Mouse (Mus musculus): ENCODE data around the gene Apba3. TPM values are rescaled to one million over a fixed set of nuclear protein-coding genes. Genes with fewer than 3 reads are reported as not detected.
"Not testable (repeated sequence)": the region's sequence is repeated elsewhere in the genome, so short reads cannot be mapped to it uniquely, and the experiment has no call there.

Apba3 gene
- polyA plus RNA-seq (2016; fragmentation: Nextera tagmentation; extraction: Ambion mirVana) = 43.3 and 46.1 TPM in 2 replicates

GRCm38 (mm10) chr10:81266211-81267105 is at the start of gene Apba3, which contains the start of gene Mrpl54:
Gene Apba3, plus strand, starts transcription at chr10:81266960.
Gene Mrpl54, minus strand, starts transcription at chr10:81266934.
- Histone ChIP-seq H3K4me1 (replicated peaks) (peaks cover 19% of the 10 kb centered on the region), H3K27ac (ENCODE audit: poor library complexity, severe bottlenecking) (peak within 1 kb of the TSS; percentile 70), H3K4me2 (peak within 1 kb of the TSS; percentile 87), H3K9me3 (replicated peaks) (no peaks in the 10 kb centered on the region), H3K9ac (peak within 1 kb of the TSS; percentile 81), H3K27me3 (replicated peaks) (no peaks in the 10 kb centered on the region), H3K36me3 (peaks cover 53% of the 10 kb centered on the region), H3K4me3 (peak within 1 kb of the TSS; percentile 85)
- peak; percentile 95 for ATAC-seq (ENCODE audit: insufficient number of reproducible peaks, low FRiP score)
- under 1% methylated on average over 48 of the region's 48 CpGs for WGBS

GRCm38 (mm10) chr10:81217267-81217666 is 49.5 kb upstream of the Apba3 start:
- not testable (repeated sequence) for H3K36me3 ChIP-seq; H3K9me3 ChIP-seq (replicated peaks); H3K27ac ChIP-seq (ENCODE audit: poor library complexity, severe bottlenecking); ATAC-seq (ENCODE audit: insufficient number of reproducible peaks, low FRiP score); H3K4me1 ChIP-seq (replicated peaks); H3K9ac ChIP-seq; H3K4me3 ChIP-seq; H3K4me2 ChIP-seq
- peaks cover 24% of the 10 kb centered on the region for H3K27me3 ChIP-seq (replicated peaks)
- WGBS = 28% methylated on average over 1 of the region's 1 CpGs

- WGBS = 31% methylated on average over 7 of the region's 7 CpGs
- Histone ChIP-seq H3K9ac (no peak overlapping the region), H3K36me3 (no peaks in the 10 kb centered on the region), H3K4me2 (no peak overlapping the region), H3K9me3 (replicated peaks) (no peaks in the 10 kb centered on the region), H3K4me1 (replicated peaks) (peaks cover 5% of the 10 kb centered on the region; the same call in 1 of the 2 replicates), H3K4me3 (no peak overlapping the region), H3K27ac (ENCODE audit: poor library complexity, severe bottlenecking) (no peak overlapping the region), H3K27me3 (replicated peaks) (peaks cover 24% of the 10 kb centered on the region)
- ATAC-seq (ENCODE audit: insufficient number of reproducible peaks, low FRiP score) = peak; percentile 61; the same call in 1 of the 2 replicates
Observed at GRCm38 (mm10) chr10:81217964-81218363, 48.8 kb upstream of the Apba3 start.

DNA sequence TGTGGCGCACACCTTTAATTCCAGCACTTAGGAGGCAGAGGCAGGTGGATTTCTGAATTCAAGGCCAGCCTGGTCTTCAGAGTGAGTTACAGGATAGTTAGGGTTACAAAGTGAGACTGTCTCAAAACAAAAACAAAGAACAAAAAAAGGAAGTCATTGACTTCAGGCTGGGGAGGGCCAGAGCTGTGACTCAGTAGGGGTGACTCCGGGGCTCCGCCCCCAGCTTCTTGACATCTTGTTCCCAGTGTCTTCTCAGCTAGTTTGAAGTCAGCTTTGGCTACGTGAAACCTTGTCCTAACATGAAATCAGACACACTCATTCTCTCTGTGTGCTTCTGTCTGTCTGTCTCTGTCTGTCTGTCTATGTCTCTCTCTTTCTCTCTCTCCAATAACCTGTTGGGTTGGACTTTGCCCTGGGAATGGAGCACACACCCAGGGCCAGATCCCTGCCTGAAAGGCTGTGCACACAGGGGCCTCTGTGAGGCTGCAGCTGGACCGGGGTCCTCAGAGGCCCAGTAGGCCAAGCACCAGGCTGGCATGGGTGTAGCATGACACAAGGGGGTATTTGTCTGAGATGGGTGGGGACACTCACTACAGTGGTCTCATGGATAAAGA is 45.3 kb upstream of the Apba3 start:
- Histone ChIP-seq H3K9me3 (replicated peaks) (no peaks in the 10 kb centered on the region), H3K36me3 (no peaks in the 10 kb centered on the region), H3K4me3 (no peak overlapping the region), H3K4me2 (no peak overlapping the region), H3K9ac (no peak overlapping the region), H3K27me3 (replicated peaks) (peaks cover 19% of the 10 kb centered on the region), H3K27ac (ENCODE audit: poor library complexity, severe bottlenecking) (no peak overlapping the region), H3K4me1 (replicated peaks) (0 out of 2 replicates have a peak, but pooled peaks cover 2% of the 10 kb centered on the region)
- 79% methylated on average over 5 of the region's 5 CpGs for WGBS
- ATAC-seq (ENCODE audit: insufficient number of reproducible peaks, low FRiP score) = no peak

GRCm38 (mm10) chr10:81223731-81224130 is 43.0 kb upstream of the Apba3 start:
- H3K4me1 ChIP-seq (replicated peaks); ATAC-seq (ENCODE audit: insufficient number of reproducible peaks, low FRiP score): not testable (repeated sequence)

DNA sequence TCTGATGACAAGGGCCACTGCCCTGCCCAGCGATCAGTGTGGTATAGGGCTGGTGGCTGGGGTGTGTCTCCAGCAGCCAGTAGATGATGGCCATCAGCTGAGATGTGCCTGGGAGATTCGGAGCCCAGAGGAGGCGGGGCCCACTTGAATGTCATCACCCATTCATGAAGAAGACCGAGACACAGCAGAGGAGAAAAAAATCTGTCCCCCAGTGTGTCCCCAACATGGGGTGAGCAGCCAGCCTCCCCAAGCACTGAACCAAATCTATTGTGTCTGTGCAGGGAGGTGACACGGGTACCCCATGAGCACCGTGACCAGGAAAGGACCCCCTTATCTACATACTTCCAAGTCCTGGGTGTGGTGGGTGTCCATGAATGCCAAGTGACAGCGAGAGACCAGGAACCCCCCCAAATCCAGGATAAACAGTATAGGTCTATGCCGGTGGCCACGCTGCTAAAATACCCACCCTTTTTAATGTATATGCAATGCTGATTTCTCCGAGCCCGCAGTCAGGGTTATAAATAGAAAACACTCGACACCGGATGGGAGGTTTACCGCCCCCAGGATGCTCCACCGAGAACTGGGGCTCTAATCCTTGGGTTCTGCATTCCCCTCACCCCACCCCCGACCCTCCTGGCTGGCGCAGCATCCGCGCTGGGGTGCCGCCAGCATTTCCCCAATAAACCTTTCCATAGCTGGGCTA is 36.9 kb upstream of the Apba3 start:
- no peak for ATAC-seq (ENCODE audit: insufficient number of reproducible peaks, low FRiP score)
- WGBS = 9% methylated on average over 20 of the region's 20 CpGs
- peaks cover 22% of the 10 kb centered on the region for H3K4me1 ChIP-seq (replicated peaks)
- peaks cover 37% of the 10 kb centered on the region for H3K27me3 ChIP-seq (replicated peaks)
- H3K36me3 ChIP-seq = no peaks in the 10 kb centered on the region
- H3K4me2 ChIP-seq = peak overlapping the region; percentile 58
- no peak overlapping the region for H3K9ac ChIP-seq
- H3K4me3 ChIP-seq = peak overlapping the region; percentile 15
- H3K9me3 ChIP-seq (replicated peaks) = no peaks in the 10 kb centered on the region
- no peak overlapping the region for H3K27ac ChIP-seq (ENCODE audit: poor library complexity, severe bottlenecking)

More at GRCm38 (mm10) chr10:81223731-81224130, 43.0 kb upstream of the Apba3 start:
- not testable (repeated sequence) for H3K36me3 ChIP-seq; H3K4me3 ChIP-seq; H3K9ac ChIP-seq; H3K4me2 ChIP-seq; H3K9me3 ChIP-seq (replicated peaks); H3K27ac ChIP-seq (ENCODE audit: poor library complexity, severe bottlenecking)
- H3K27me3 ChIP-seq (replicated peaks) = peaks cover 24% of the 10 kb centered on the region
- 44% methylated on average over 2 of the region's 2 CpGs for WGBS

DNA sequence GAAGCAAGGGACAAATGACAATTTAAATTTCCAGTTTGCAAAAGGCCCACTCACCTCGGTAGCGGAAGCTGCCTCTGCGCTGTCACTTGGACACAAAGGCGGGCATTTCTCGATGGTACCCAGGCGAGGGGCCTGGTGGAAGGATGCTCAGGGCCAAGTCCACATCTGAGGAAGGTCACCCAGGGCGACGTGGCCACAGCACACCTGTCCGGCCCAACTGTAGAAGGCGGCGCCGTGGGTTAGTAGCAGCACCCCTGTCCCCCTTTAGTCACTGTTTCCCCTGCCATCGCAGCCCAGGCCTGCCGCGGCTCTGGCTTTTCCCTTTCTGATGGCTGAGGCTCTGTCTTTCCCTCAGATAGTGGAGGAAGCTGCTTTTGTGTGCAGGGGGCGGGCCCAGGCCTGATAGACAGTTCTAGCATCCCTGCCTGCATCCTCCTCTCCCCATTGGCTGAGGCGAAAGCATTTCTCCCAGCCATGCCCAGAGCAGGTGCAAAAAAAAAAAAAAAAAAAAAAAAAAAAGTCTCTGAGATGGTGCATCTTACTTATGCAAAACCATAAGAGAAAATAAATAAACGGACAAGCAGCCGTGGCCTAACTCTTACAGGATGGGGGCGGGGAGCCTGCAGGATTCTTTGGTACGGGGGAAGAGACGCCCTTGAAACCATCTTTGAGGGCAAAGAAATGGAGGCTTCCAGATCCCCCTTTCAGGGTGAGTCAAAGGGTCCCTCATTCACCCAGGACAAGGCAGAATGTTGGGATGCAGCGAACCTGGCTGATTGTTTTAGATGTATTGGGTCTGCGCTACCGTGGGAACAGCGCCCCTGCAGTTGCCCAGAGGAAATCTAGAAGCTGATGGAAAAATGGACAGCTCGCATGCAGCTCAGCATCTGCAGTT is 36.1 kb upstream of the Apba3 start, which contains the start of gene Atcay:
Gene Atcay, minus strand, starts transcription at position 396 of the 895 bp plus-strand sequence.
- H3K9ac ChIP-seq = no peak within 1 kb of the TSS
- H3K4me3 ChIP-seq = peak within 1 kb of the TSS; percentile 15
- peaks cover 37% of the 10 kb centered on the region for H3K27me3 ChIP-seq (replicated peaks)
- ATAC-seq (ENCODE audit: insufficient number of reproducible peaks, low FRiP score) = no peak
- no peak within 1 kb of the TSS for H3K27ac ChIP-seq (ENCODE audit: poor library complexity, severe bottlenecking)
- peaks cover 22% of the 10 kb centered on the region for H3K4me1 ChIP-seq (replicated peaks)
- H3K36me3 ChIP-seq = no peaks in the 10 kb centered on the region
- H3K4me2 ChIP-seq = peak within 1 kb of the TSS; percentile 58
- no peaks in the 10 kb centered on the region for H3K9me3 ChIP-seq (replicated peaks)
- 14% methylated on average over 27 of the region's 27 CpGs for WGBS

- peaks cover 40% of the 10 kb centered on the region for H3K27me3 ChIP-seq (replicated peaks)
- H3K27ac ChIP-seq (ENCODE audit: poor library complexity, severe bottlenecking) = no peak overlapping the region
- WGBS = 49% methylated on average over 7 of the region's 7 CpGs
- no peak for ATAC-seq (ENCODE audit: insufficient number of reproducible peaks, low FRiP score)
- H3K4me3 ChIP-seq = no peak overlapping the region
- H3K4me1 ChIP-seq (replicated peaks) = peaks cover 22% of the 10 kb centered on the region
- H3K9ac ChIP-seq = no peak overlapping the region
- H3K9me3 ChIP-seq (replicated peaks) = no peaks in the 10 kb centered on the region
- H3K4me2 ChIP-seq = no peak overlapping the region
- H3K36me3 ChIP-seq = no peaks in the 10 kb centered on the region
Observed at GRCm38 (mm10) chr10:81231436-81231835, 35.3 kb upstream of the Apba3 start.

DNA sequence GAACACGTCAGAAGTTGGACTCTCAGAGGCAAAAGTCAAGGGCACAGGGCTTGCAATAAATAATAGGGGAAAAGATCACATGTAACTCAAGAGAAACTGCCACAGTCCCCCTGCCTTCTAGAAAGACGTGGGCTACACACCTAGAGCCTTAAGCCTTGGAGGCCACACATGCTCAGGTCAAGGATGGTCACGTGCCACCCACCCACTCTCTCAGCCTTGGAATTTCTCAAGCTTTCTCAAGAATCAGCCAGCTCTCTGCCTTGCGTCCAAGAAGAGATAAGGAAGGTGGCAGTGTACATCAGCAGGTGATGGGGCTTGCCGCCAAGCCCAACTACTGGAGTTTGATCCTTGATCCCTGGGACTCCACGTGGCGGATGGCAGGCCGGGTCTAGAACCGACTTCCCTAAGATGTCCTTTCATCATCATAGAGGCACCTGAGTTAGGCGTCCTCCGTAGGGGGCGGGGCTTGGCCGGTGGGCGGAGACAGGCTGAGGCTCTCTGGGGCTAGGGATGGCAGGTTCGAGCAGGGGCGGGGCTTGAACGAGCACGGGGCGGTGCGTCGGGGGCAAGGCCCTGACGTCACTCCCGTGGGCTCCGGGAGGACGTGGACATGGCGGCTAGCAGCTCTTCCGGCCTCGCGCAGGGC is 34.1 kb upstream of the Apba3 start, which contains the start of gene Zfr2:
Gene Zfr2, plus strand, starts transcription at position 576 of the 646 bp plus-strand sequence.
- 5% methylated on average over 29 of the region's 29 CpGs for WGBS
- Histone ChIP-seq H3K9me3 (replicated peaks) (no peaks in the 10 kb centered on the region), H3K9ac (peak within 1 kb of the TSS; percentile 86), H3K4me3 (peak within 1 kb of the TSS; percentile 71), H3K4me2 (peak within 1 kb of the TSS; percentile 78), H3K27me3 (replicated peaks) (peaks cover 52% of the 10 kb centered on the region), H3K4me1 (replicated peaks) (peaks cover 22% of the 10 kb centered on the region), H3K36me3 (no peaks in the 10 kb centered on the region), H3K27ac (ENCODE audit: poor library complexity, severe bottlenecking) (0 out of 2 replicates have a peak within 1 kb of the TSS, but pooled peaks have one; percentile 13)
- peak; percentile 83 for ATAC-seq (ENCODE audit: insufficient number of reproducible peaks, low FRiP score)

- H3K9me3 ChIP-seq (replicated peaks) = no peaks in the 10 kb centered on the region
- H3K9ac ChIP-seq = peak overlapping the region; percentile 86
- H3K36me3 ChIP-seq = no peaks in the 10 kb centered on the region
- peak overlapping the region; percentile 78 for H3K4me2 ChIP-seq
- H3K27me3 ChIP-seq (replicated peaks) = peaks cover 53% of the 10 kb centered on the region
- H3K27ac ChIP-seq (ENCODE audit: poor library complexity, severe bottlenecking) = 0 out of 2 replicates have a peak overlapping the region, but pooled peaks have one; percentile 13
- WGBS = 2% methylated on average over 22 of the region's 28 CpGs
- peak; percentile 68 for ATAC-seq (ENCODE audit: insufficient number of reproducible peaks, low FRiP score)
- H3K4me3 ChIP-seq = peak overlapping the region; percentile 71
- peaks cover 22% of the 10 kb centered on the region for H3K4me1 ChIP-seq (replicated peaks)
Observed at GRCm38 (mm10) chr10:81233226-81233585, 33.6 kb upstream of the Apba3 start.
